Mouse (Mus musculus) CD4-positive, CD25-positive, alpha-beta regulatory T cell, adult 4 months (primary cell): ENCODE results near the gene Dlgap4. TPM values are rescaled to one million over a fixed set of nuclear protein-coding genes. Genes with fewer than 3 reads are reported as not detected.

ENCODE experiments used
- ATAC-seq: one replicate; pipeline ENCODE4 v1.8.0; 2017
- polyA plus RNA-seq, 2 experiments: library from polyadenylated mRNA; unstranded; fragments of 100-300 nt; shearing (Covaris generic); gene quantifications; one replicate each; pipeline ENCODE4 v1.2.1; 2017

The Dlgap4 gene
- polyA plus RNA-seq, 2 experiments from 2014 or later, result 71.7 to 109 TPM

DNA sequence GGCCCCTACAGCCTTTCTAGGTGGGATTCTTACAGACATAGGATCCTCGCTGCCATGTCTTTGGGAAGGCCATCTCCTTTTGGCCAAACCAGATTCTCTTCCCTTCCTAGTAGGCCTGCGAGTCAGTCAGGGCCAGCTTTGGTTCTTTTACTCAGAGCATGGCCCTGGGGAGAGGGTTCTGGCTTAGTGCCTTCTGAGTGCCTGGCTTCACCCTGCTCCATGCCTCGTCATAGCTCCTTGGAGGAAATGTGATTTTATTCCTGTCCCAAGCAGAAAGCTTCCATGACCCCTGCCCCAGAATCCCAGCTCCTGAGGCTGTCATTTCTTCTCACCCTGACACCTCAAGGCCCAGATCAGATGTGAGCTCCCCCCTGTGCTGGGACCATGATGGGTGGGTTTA, 133.8 kb downstream of the Dlgap4 start:
- no peak for ATAC-seq

DNA sequence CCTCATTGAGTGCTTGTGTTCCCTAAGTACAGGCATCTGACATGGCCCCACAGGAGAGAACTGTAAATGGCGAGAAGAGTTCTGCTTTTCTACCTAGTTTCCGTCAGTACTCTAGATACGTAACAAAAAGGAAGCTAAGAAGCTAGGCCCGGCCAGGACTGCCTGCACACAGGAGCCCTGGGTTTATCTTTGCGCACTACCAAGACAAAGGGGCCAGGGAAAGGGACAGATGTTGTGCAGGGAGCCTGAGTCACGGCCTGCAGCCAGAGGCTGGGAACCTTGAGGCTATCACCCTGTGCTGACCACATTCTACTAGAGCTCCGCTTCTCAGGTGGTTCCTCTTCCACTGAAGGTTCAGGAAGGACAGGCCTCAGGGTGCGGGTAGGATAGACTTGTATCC, 136.2 kb downstream of the Dlgap4 start:
- no peak for ATAC-seq

DNA sequence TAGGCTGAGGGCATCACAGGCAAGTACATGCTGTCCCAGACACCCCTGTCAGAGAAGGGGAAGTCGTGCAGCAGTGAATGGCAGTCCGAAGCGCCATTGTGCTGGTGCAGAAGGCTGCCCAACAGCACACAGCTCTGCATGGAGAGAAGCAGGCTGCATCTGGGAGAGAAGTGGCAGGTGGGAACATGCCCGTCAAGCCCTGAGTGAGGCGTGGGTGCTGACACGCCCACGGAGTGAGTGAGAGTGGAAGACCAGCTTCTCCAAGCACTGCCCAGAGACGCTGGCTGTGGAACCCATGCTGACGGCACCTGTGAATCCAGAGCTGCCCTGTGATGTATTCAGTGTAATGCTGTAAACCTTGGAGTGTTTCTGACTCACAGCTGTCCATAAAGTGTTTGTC, 143.4 kb downstream of the Dlgap4 start:
- ATAC-seq, result no peak

DNA sequence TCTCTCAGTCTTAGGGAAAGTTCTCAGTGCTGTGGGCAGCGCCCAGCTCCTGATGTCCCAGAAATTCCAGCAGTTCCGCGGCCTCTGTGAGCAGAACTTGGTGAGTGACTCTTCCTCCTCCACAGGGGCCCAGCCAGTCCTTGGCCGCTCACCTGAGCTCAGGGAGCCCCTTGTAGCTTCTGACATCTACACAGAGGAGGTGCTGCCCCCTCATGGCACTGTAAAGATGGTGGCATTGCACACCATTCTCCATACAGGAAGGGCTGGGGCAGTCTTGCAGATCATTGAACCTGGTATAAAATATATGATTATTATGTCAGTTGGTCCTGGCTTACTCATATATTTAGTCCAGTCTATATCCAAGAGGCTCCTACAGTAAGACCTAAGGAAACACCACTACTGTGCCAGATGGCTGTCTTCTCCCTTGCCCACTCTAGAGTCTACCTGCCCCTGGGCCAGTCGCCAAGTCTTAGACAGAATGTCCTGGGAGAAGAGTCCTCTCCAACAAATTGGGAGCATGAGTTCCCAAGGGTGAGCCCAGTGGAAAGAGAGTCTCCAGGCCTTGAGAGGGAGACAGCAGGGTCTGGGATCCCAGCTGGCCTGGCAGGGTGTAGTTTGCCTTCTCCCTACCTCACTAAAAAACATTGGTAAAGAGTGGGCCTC, 147.5 kb downstream of the Dlgap4 start:
- no peak for ATAC-seq

- no peak for ATAC-seq
Observed at GRCm38 (mm10) chr2:156761521-156762278, 148.2 kb downstream of the Dlgap4 start.

DNA sequence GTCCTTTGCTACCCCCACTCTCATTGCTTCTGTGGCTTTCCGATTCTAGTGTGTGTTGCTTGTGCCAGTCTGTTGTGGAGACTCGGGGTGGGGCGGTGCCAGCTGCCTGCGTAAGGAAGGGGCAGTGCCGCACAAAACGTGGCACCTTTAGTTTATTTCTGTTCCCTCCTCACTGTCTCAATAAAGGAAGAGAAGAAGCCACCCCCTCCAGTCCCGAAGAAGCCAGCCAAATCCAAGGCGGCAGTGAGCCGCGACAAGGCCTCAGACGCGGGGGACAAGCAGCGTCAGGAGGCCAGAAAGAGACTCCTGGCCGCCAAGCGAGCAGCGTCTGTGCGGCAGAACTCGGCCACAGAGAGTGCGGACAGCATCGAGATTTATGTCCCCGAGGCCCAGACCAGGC, 149.0 kb downstream of the Dlgap4 start:
- ATAC-seq, result no peak

- ATAC-seq, result no peak
Observed at GRCm38 (mm10) chr2:156763101-156763500, 149.6 kb downstream of the Dlgap4 start.

GRCm38 (mm10) chr2:156764022-156764421, 150.5 kb downstream of the Dlgap4 start:
- no peak for ATAC-seq

DNA sequence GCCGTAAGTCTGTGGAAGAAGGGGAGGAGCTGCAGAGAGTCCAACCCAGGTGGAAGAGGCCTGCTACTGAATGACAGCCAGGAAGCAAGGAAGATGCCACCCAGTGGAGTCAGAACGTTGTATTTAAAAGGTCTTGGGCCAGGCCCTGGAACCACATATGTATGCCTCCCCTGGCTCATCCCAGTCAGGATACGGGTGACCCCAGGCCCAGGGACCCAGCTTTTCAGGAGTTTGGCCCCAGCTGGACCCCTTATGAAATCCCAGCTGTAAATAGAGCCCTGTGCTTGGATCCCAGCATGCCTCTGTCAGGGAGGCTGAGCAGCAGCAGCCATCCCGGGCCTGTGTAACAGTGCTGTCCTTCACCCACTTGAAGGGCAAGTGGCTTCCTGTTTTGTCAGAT, 151.2 kb downstream of the Dlgap4 start:
- ATAC-seq, result no peak

DNA sequence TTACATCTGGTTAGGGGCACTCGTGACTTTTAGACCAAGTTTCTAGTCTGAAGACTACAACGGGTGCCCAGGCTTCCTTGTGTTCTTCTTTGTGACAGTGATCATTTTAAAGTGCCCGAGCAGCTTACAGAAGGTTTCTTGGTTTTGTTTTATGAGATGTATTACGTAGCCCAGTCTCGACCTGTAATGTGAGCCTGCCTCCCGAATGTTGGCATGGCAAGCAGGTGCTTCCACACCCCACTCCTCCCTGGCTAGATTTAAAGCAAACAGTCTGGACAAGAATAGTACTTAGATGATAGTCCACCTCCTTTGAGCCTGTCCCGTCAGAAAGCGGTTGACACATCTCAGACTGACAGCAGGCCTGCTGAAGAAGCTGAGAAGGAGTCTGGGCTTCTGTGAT, 152.1 kb downstream of the Dlgap4 start:
- no peak for ATAC-seq

DNA sequence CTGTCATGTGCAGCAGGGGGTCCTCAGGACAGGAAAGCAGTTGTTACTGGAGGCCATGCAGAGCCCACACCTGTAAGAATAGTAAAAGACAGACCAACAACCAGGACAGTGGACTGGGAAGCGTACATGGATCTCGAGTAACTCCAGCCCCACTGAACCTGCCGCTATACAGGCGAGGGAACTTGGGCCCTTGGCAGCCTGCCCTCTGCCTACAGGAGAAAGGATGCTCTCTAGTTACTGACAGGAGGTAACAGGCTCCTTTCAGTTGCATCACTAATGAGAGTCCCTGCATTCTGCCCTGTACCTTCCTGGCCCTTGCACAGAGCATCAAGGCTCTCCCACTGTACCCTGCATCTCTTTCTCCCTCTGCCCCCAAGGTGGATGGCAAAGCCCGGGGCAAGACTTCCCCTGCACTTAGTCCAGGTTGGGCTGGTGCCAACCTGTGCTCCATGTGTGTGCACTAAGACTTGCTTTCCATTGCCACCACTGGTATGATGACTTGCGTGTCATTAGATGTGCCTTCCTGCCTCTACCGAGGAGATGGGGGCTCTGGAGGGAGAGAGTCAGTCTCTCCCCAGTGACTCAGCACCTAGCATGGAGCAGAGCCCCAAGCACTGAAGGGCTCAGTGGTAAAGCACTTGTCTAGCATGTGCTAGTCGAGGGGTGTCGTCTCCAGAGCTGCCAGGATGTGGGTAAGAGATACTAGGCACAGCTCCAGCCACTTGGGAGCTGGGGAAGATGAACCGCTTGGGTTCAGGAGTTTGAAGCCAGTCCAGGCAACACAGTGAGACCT, 152.9 kb downstream of the Dlgap4 start:
- ATAC-seq, result no peak

DNA sequence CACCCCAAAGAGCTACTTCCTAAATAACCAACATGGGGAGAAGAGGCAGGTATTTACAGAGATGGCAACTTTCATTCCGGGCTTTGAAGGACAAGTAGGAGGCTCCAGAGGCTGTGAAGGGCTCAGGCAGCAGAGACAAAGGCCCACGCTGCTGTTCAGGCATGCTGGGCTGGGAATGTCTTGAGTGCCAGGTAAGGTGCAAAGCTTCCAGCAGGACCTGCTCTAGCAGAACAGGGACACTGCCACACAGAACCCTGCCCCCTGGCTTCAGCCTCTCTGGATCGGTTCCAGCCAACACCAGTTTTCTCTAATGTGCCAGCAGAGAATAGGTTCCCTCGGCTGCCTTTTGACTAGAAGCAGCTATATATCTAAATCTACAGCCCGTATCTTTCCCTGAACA, 153.6 kb downstream of the Dlgap4 start:
- no peak for ATAC-seq

GRCm38 (mm10) chr2:156769274-156769673, 155.8 kb downstream of the Dlgap4 start:
- no peak for ATAC-seq

DNA sequence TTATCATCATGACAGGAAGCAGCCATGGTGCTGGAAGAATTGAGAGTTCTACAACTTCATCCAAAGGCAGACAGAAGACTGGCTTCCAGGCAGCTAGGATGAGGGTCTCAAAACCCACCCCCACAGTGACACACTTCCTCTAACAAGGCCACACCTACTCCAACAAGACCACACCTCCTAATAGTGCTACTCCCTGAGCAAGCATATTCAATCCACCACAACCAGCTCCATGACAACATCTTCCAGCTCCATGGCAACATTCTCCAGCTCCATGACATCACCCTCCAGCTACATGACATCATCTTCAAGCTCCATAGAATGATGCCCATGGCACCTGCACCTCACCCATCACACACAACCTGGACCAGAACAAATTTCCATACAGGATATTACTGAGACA, 160.0 kb downstream of the Dlgap4 start:
- no peak for ATAC-seq

- no peak for ATAC-seq
Observed at GRCm38 (mm10) chr2:156774035-156774737, 160.7 kb downstream of the Dlgap4 start.

- ATAC-seq, result no peak
Observed at GRCm38 (mm10) chr2:156774738-156775454, 161.4 kb downstream of the Dlgap4 start, which contains the start of gene Myl9. Gene Myl9 (plus strand): TSS chr2:156775420.

GRCm38 (mm10) chr2:156775455-156776435, 162.2 kb downstream of the Dlgap4 start:
- no peak for ATAC-seq

GRCm38 (mm10) chr2:156776907-156777306, 163.4 kb downstream of the Dlgap4 start:
- no peak for ATAC-seq

- ATAC-seq, result no peak
Observed at GRCm38 (mm10) chr2:156777326-156778004, 164.0 kb downstream of the Dlgap4 start.

- ATAC-seq, result no peak
Observed at GRCm38 (mm10) chr2:156778571-156778970, 165.1 kb downstream of the Dlgap4 start.
